Mouse (Mus musculus): ENCODE measurements around the gene Daam1.

- no peak for TF ChIP-seq POLR2A (IDR thresholded peaks at IDR 0.05; ENCODE audit: borderline replicate concordance, low read depth, low read length)
- TF ChIP-seq CTCF (IDR thresholded peaks at IDR 0.05; ENCODE audit: low read depth, low read length) = no peak
Measured at GRCm38 (mm10) chr12:72038866-72039265, 208.0 kb downstream of the Daam1 start.
